Mouse (Mus musculus) liver, embryonic 13.5 days (tissue): ENCODE measurements around the gene Got1. TPM values are rescaled to one million over a fixed set of nuclear protein-coding genes. Genes with fewer than 3 reads are reported as not detected.

Experiments
- ATAC-seq: fragments of 200-750 bp; cut with Nextera tagmentation; 2 replicates; pipeline ENCODE4 v1.8.0; 2017; ENCODE audit warnings: low read depth, mild to moderate bottlenecking, moderate number of reproducible peaks, moderate library complexity
- DNase-seq: peaks from one replicate; pipeline ENCODE4 v3.0.0; 2022
- H3K27ac ChIP-seq: fragments of 300-500 bp; sonication (generic); 2 replicates; pipeline ENCODE4 v1.5.1; 2015; ENCODE audit warnings: moderate library complexity, mild to moderate bottlenecking, inconsistent platforms
- H3K27me3 ChIP-seq: fragments of 300-500 bp; sonication (generic); 2 replicates; pipeline ENCODE4 v1.6.1; 2015; ENCODE audit warnings: mild to moderate bottlenecking, inconsistent platforms
- H3K36me3 ChIP-seq: fragments of 300-500 bp; sonication (generic); 2 replicates; pipeline ENCODE4 v1.6.1; 2015; ENCODE audit warnings: mild to moderate bottlenecking, inconsistent platforms
- H3K4me1 ChIP-seq: fragments of 300-500 bp; sonication (generic); replicated peaks from 2 replicates; pipeline ENCODE4 v1.6.1; 2015; ENCODE audit warnings: inconsistent platforms
- H3K4me2 ChIP-seq: fragments of 300-500 bp; sonication (generic); 2 replicates; pipeline ENCODE4 v1.6.1; 2015; ENCODE audit warnings: inconsistent platforms, mild to moderate bottlenecking, moderate library complexity
- H3K4me3 ChIP-seq: fragments of 300-500 bp; sonication (generic); replicated peaks from 2 replicates; pipeline ENCODE4 v1.5.1; 2015; ENCODE audit warnings: mild to moderate bottlenecking, inconsistent platforms
- H3K9ac ChIP-seq: fragments of 300-500 bp; sonication (generic); 2 replicates; pipeline ENCODE4 v1.6.1; 2015; ENCODE audit warnings: mild to moderate bottlenecking, inconsistent platforms
- H3K9me3 ChIP-seq: fragments of 300-500 bp; sonication (generic); replicated peaks from 2 replicates; pipeline ENCODE4 v1.6.1; 2016; ENCODE audit warnings: inconsistent platforms
- whole genome bisulfite sequencing: fragments of 180-500 bp; shearing (Covaris S2); methylation state at CpG from one replicate; pipeline ENCODE4 v1.1.7; 2015; ENCODE audit not compliant: insufficient replicate concordance; 5-methylcytosine and 5-hydroxymethylcytosine counted together
- polyA plus RNA-seq: library from polyadenylated mRNA; unstranded; fragments of >200 nt; fragmentation: Nextera tagmentation; extraction: Ambion mirVana; gene quantifications from 2 replicates; pipeline ENCODE4 v1.2.1, GENCODE M21; 2015

Got1 gene
- polyA plus RNA-seq, 1 experiment from 2014 or later, result 22.0 TPM

GRCm38 (mm10) chr19:43479431-43479830, 45.0 kb downstream of the Got1 start:
- Histone ChIP-seq H3K4me3 (no peak overlapping the region), H3K9me3 (no peaks in the 10 kb centered on the region), H3K4me1 (peaks cover 10% of the 10 kb centered on the region; the same call in 1 of the 2 replicates), H3K27ac (no peak overlapping the region), H3K27me3 (0 out of 2 replicates have a peak, but pooled peaks cover 3% of the 10 kb centered on the region), H3K9ac (no peak overlapping the region), H3K36me3 (no peaks in the 10 kb centered on the region), H3K4me2 (no peak overlapping the region)
- 78% methylated on average over 5 of the region's 5 CpGs for WGBS
- DNase-seq (no peak), ATAC-seq (no peak)

DNA sequence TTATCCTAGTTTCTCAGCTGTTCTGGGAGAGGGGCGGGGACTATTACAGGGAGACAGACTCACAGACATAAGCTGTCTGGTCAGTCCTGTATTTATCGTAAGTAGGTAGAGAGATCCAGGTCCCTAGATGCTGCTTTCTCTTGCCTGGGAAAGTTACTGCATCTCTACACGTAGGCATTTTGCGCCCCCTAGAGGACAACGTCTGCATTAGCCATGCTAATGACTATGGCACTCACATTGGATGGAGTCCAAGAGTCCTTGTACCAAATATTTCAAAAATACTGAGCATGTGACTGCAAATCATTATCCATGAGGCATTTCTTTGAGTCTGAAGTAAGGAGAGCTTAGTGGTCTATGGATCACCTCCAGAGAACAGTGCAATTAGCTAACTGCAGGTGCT, 45.5 kb downstream of the Got1 start:
- Histone ChIP-seq H3K4me1 (peaks cover 10% of the 10 kb centered on the region; the same call in 1 of the 2 replicates), H3K4me3 (no peak overlapping the region), H3K9ac (no peak overlapping the region), H3K4me2 (no peak overlapping the region), H3K9me3 (no peaks in the 10 kb centered on the region), H3K36me3 (no peaks in the 10 kb centered on the region), H3K27me3 (0 out of 2 replicates have a peak, but pooled peaks cover 3% of the 10 kb centered on the region), H3K27ac (no peak overlapping the region)
- DNase-seq (peak; percentile 31), ATAC-seq (no peak)
- 15% methylated on average over 5 of the region's 5 CpGs for WGBS

DNA sequence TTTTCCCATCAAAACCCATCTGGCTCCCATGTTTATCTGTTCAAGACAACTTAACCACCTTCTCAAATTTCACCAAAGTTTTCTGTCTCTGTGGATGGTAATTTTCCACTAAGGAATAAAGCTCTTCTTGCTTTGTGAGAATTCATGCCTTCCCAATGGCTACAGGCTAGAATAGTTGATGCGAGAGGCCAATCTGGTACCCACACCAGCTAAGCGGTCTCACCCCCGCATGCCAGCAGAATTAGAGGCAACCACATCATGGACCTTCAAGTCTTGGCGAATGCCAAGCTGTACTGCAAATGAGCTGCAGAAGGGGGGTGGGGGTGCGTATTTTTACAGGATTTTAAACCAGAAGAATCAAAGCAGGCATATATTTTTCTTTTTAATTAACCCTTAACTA, 47.0 kb downstream of the Got1 start:
- Histone ChIP-seq H3K4me2 (no peak overlapping the region), H3K27me3 (0 out of 2 replicates have a peak, but pooled peaks cover 3% of the 10 kb centered on the region)

DNA sequence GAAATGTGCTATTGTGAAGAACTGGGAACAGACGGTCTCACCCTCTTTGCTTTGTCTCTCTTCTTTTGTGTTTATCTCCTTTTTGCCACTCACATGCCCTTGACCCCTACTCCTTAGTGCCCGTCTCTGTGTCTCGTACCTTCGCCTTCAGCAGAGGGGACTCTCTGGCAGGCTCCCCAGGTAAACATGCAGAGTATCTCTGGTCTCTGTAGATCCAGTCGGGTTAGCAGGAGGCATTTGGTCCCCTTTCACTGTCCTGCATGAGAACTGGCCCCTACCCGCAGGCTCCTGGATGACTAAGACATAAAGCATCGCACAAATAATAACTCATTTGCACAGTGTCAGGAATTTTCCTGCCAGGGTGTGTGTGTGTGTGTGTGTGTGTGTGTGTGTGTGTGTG, 48.3 kb downstream of the Got1 start:
- H3K27me3 ChIP-seq, result 0 out of 2 replicates have a peak, but pooled peaks cover 3% of the 10 kb centered on the region
- H3K4me2 ChIP-seq, result no peak overlapping the region
- H3K36me3 ChIP-seq, result no peaks in the 10 kb centered on the region
- ATAC-seq (no peak), DNase-seq (no peak)
- WGBS, result 59% methylated on average over 7 of the region's 7 CpGs
- H3K4me1 ChIP-seq, result peaks cover 10% of the 10 kb centered on the region; the same call in 1 of the 2 replicates
- no peak overlapping the region for H3K27ac ChIP-seq
- H3K4me3 ChIP-seq, result no peak overlapping the region
- H3K9me3 ChIP-seq, result no peaks in the 10 kb centered on the region
- H3K9ac ChIP-seq, result no peak overlapping the region

More for the DNA sequence above, 47.0 kb downstream of the Got1 start:
- H3K9me3 ChIP-seq, result no peaks in the 10 kb centered on the region
- ATAC-seq (no peak), DNase-seq (no peak)
- H3K4me1 ChIP-seq, result peaks cover 10% of the 10 kb centered on the region; the same call in 1 of the 2 replicates
- no peak overlapping the region for H3K4me3 ChIP-seq
- no peaks in the 10 kb centered on the region for H3K36me3 ChIP-seq
- no peak overlapping the region for H3K27ac ChIP-seq
- 73% methylated on average over 5 of the region's 5 CpGs for WGBS
- H3K9ac ChIP-seq, result no peak overlapping the region

DNA sequence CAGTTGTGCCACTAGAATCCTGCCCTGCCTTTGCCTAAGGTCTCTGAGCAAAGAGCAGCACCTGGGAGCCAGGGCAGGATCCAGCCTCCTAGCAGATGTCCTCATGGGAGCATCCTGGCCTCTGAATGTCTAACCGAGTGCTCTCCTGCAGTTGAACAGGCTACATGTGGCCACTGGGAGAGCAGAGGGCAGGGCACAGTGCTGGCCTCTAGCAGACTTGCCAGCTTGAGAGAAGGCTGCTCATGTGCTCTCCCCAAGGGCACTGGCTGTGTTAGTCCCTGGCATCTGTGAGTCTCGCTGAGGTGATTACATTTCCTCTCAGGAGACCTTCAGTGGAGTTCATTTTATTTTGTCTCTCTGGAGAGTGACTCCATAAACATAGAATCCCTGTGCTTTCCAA, 48.8 kb downstream of the Got1 start:
- 44% methylated on average over 2 of the region's 2 CpGs for WGBS
- H3K27me3 ChIP-seq, result 0 out of 2 replicates have a peak, but pooled peaks cover 3% of the 10 kb centered on the region
- DNase-seq, result no peak

GRCm38 (mm10) chr19:43472781-43473180, 51.6 kb downstream of the Got1 start:
- Histone ChIP-seq H3K4me3 (no peak overlapping the region), H3K9me3 (no peaks in the 10 kb centered on the region), H3K36me3 (no peaks in the 10 kb centered on the region), H3K4me1 (peaks cover 10% of the 10 kb centered on the region; the same call in 1 of the 2 replicates), H3K4me2 (no peak overlapping the region), H3K27me3 (0 out of 2 replicates have a peak, but pooled peaks cover 8% of the 10 kb centered on the region), H3K27ac (no peak overlapping the region), H3K9ac (no peak overlapping the region)
- ATAC-seq (no peak), DNase-seq (no peak)
- WGBS, result 75% methylated on average over 7 of the region's 7 CpGs

More for the DNA sequence above, 48.8 kb downstream of the Got1 start:
- no peak overlapping the region for H3K27ac ChIP-seq
- H3K9me3 ChIP-seq, result no peaks in the 10 kb centered on the region
- no peak for ATAC-seq
- H3K4me2 ChIP-seq, result no peak overlapping the region
- no peak overlapping the region for H3K4me3 ChIP-seq
- no peak overlapping the region for H3K9ac ChIP-seq
- H3K36me3 ChIP-seq, result no peaks in the 10 kb centered on the region
- H3K4me1 ChIP-seq, result peaks cover 10% of the 10 kb centered on the region; the same call in 1 of the 2 replicates

DNA sequence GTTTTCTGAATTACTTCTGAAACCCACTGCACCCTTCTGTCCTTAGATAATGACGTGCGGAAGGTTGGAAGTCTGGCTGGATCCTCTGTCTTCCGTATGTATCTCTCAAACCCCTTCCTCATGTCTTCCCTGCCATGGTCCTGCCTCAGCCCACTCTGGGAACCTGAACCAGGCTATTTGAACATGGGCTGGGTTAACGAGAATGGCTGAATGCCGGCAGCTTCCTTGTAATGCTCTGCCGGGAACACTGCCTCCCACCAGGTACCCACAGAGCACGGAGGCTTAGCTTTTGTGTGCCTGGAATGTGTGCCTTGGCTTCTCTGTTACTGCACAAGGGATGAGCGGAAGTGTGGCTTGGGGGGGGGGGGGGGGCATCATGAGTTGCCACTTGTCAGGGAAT, 52.1 kb downstream of the Got1 start:
- H3K4me2 ChIP-seq, result no peak overlapping the region
- H3K9me3 ChIP-seq, result no peaks in the 10 kb centered on the region
- H3K27me3 ChIP-seq, result 0 out of 2 replicates have a peak, but pooled peaks cover 8% of the 10 kb centered on the region
- no peak for DNase-seq
- peaks cover 10% of the 10 kb centered on the region; the same call in 1 of the 2 replicates for H3K4me1 ChIP-seq
- H3K4me3 ChIP-seq, result no peak overlapping the region
- no peaks in the 10 kb centered on the region for H3K36me3 ChIP-seq
- ATAC-seq, result no peak
- no peak overlapping the region for H3K27ac ChIP-seq
- no peak overlapping the region for H3K9ac ChIP-seq
- 70% methylated on average over 8 of the region's 8 CpGs for WGBS

GRCm38 (mm10) chr19:43469333-43469732, 55.1 kb downstream of the Got1 start:
- no peak overlapping the region for H3K4me3 ChIP-seq
- no peaks in the 10 kb centered on the region for H3K4me1 ChIP-seq
- no peaks in the 10 kb centered on the region for H3K36me3 ChIP-seq
- H3K27me3 ChIP-seq, result 0 out of 2 replicates have a peak, but pooled peaks cover 5% of the 10 kb centered on the region
- no peaks in the 10 kb centered on the region for H3K9me3 ChIP-seq
- DNase-seq (no peak), ATAC-seq (no peak)
- H3K9ac ChIP-seq, result no peak overlapping the region
- no peak overlapping the region for H3K4me2 ChIP-seq
- 63% methylated on average over 7 of the region's 7 CpGs for WGBS
- H3K27ac ChIP-seq, result no peak overlapping the region

- H3K4me3 ChIP-seq, result no peak overlapping the region
- H3K4me1 ChIP-seq, result no peaks in the 10 kb centered on the region
- no peaks in the 10 kb centered on the region for H3K9me3 ChIP-seq
- H3K36me3 ChIP-seq, result no peaks in the 10 kb centered on the region
- no peak for ATAC-seq
- H3K27me3 ChIP-seq, result 0 out of 2 replicates have a peak, but pooled peaks cover 5% of the 10 kb centered on the region
- no peak for DNase-seq
- H3K9ac ChIP-seq, result no peak overlapping the region
- H3K4me2 ChIP-seq, result no peak overlapping the region
- no peak overlapping the region for H3K27ac ChIP-seq
- WGBS, result 62% methylated on average over 12 of the region's 12 CpGs
Measured at GRCm38 (mm10) chr19:43467927-43468685, 56.3 kb downstream of the Got1 start.

GRCm38 (mm10) chr19:43465601-43466255, 58.7 kb downstream of the Got1 start:
- DNase-seq, result no peak
- Histone ChIP-seq H3K27me3 (0 out of 2 replicates have a peak, but pooled peaks cover 5% of the 10 kb centered on the region), H3K4me3 (no peak overlapping the region), H3K9me3 (no peaks in the 10 kb centered on the region), H3K4me1 (no peaks in the 10 kb centered on the region), H3K27ac (no peak overlapping the region), H3K9ac (no peak overlapping the region), H3K36me3 (no peaks in the 10 kb centered on the region), H3K4me2 (no peak overlapping the region)
- ATAC-seq, result no peak
- 78% methylated on average over 14 of the region's 14 CpGs for WGBS

GRCm38 (mm10) chr19:43465076-43465475, 59.3 kb downstream of the Got1 start:
- Histone ChIP-seq H3K27ac (no peak overlapping the region), H3K4me3 (no peak overlapping the region), H3K4me2 (no peak overlapping the region), H3K27me3 (0 out of 2 replicates have a peak, but pooled peaks cover 5% of the 10 kb centered on the region), H3K9ac (no peak overlapping the region), H3K9me3 (no peaks in the 10 kb centered on the region), H3K4me1 (no peaks in the 10 kb centered on the region), H3K36me3 (no peaks in the 10 kb centered on the region)
- whole genome bisulfite sequencing, result 77% methylated on average over 11 of the region's 11 CpGs
- ATAC-seq (no peak), DNase-seq (no peak)
